Mouse (Mus musculus) spleen, adult 2 months (tissue): Measurements from ENCODE around the gene Gas1. TPM values are rescaled to one million over a fixed set of nuclear protein-coding genes. Genes with fewer than 3 reads are reported as not detected.

Experiments
- DNase-seq, 2 experiments: peaks; one replicate each; pipeline versions ENCODE4 v3.0.0 to v3.0.0-alpha.2; 2012 to 2021; ENCODE audit warnings: low spot score in 2 of 2, low read depth in 1 of 2
- H3K27ac ChIP-seq: fragments of 200-500 bp; 2 replicates; pipeline ENCODE4 v1.5.1; 2012; ENCODE audit warnings: low read length, inconsistent platforms; ENCODE audit not compliant: insufficient read depth
- H3K27me3 ChIP-seq: fragments of 200-500 bp; 2 replicates; pipeline ENCODE4 v1.6.1; 2012; ENCODE audit warnings: mild to moderate bottlenecking, moderate library complexity, low read length, inconsistent platforms; ENCODE audit not compliant: control insufficient read depth, insufficient read depth
- H3K36me3 ChIP-seq: fragments of 200-500 bp; 2 replicates; pipeline ENCODE4 v1.6.1; 2012; ENCODE audit warnings: mild to moderate bottlenecking, low read length, inconsistent platforms; ENCODE audit not compliant: control insufficient read depth, insufficient read depth
- H3K4me1 ChIP-seq: fragments of 200-500 bp; 2 replicates; pipeline ENCODE4 v1.6.1; 2011; ENCODE audit warnings: inconsistent platforms; ENCODE audit not compliant: control insufficient read depth, insufficient read depth, insufficient read length
- H3K4me3 ChIP-seq: fragments of 200-500 bp; 2 replicates; pipeline ENCODE4 v1.5.1; 2011; ENCODE audit warnings: mild to moderate bottlenecking, inconsistent platforms; ENCODE audit not compliant: insufficient read depth, insufficient read length; ENCODE audit errors: extremely low read depth
- CTCF ChIP-seq: fragments of 200-500 bp; IDR thresholded peaks from 2 replicates; pipeline ENCODE4 v1.5.1; 2011; ENCODE audit warnings: mild to moderate bottlenecking, inconsistent platforms; ENCODE audit not compliant: insufficient read depth, insufficient read length, insufficient replicate concordance; ENCODE audit errors: extremely low read depth
- POLR2A ChIP-seq: fragments of 200-500 bp; IDR thresholded peaks from 2 replicates; pipeline ENCODE4 v1.6.1; 2011; ENCODE audit warnings: low read depth, low read length, inconsistent platforms
- WGBS: fragments of 180-500 bp; shearing (Covaris S2); methylation state at CpG from one replicate; pipeline ENCODE4 v1.1.7; 2018; 5-methylcytosine and 5-hydroxymethylcytosine counted together
- polyA plus RNA-seq: library from polyadenylated mRNA; depleted of rRNA; stranded (reverse); fragments of >200 nt; gene quantifications from 2 replicates; pipeline ENCODE4 v1.2.3, GENCODE M21; 2012

Gas1 gene
- polyA plus RNA-seq, 1 experiment: 17.7 TPM

GRCm38 (mm10) chr13:60173591-60174524, 3.3 kb downstream of the Gas1 start:
- Histone ChIP-seq H3K36me3 (no peaks in the 10 kb centered on the region), H3K27ac (no peak overlapping the region), H3K4me1 (no peaks in the 10 kb centered on the region), H3K27me3 (peaks cover 12% of the 10 kb centered on the region), H3K4me3 (no peak overlapping the region)
- 64% methylated on average over 12 of the region's 12 CpGs for WGBS
- DNase-seq: no peak
- no peak for TF ChIP-seq POLR2A
- TF ChIP-seq CTCF: no peak

DNA sequence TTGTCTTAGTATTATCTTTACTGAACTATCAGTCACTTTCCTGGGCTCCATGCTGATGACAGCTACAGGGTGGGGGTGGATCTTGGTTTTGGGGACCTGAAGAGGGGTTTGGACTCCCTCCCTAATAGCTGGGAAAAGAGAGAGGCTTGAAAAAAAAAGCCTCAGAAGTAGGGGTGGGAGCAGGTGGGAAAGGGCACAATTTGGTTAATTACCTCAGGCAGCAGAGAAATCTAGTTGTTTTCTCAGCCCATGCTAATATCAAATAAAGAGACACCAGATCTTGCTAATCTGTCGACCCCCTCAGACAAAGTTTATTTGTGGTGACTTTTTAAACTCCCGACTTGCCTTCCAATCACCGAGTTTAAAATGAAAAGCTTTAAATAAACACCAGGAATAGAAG, 4.0 kb downstream of the Gas1 start:
- WGBS: 24% methylated on average over 3 of the region's 3 CpGs
- no peak overlapping the region for H3K27ac ChIP-seq
- DNase-seq: no peak
- H3K36me3 ChIP-seq: no peaks in the 10 kb centered on the region
- peaks cover 12% of the 10 kb centered on the region for H3K27me3 ChIP-seq
- TF ChIP-seq CTCF (no peak), POLR2A (no peak)
- no peaks in the 10 kb centered on the region for H3K4me1 ChIP-seq
- no peak overlapping the region for H3K4me3 ChIP-seq

DNA sequence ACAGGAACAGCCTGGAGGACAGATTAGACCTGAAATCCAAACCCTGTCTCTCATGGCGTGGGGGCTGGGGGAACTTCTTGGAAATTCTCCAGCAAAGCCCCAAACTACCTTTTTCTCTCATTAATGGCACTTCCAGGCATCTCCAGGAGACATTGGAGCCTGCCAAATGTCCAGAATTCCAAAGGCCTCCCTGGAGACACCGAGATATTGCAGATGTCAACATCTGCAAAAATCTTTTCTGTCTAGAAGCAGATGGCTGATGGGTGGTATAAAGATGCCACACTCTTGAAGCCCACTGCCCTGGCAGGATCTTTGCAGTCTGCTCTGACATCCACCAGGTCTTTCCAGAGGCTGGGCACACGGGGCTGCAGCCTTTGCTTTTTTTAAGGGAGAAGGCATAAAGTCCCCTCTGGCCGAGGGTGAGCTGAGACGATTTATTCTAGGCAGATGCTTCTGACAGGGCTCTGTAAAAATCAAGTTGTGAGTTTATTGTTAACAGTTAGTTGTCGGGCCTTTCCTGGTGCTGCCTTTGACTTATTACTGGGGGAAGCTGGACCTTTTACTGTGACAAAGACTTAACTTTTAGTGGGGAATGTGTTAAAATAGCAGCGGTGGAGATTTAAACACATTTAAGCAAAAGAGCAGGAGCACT, 4.7 kb downstream of the Gas1 start:
- Histone ChIP-seq H3K36me3 (no peaks in the 10 kb centered on the region), H3K4me3 (no peak overlapping the region), H3K27ac (no peak overlapping the region), H3K4me1 (no peaks in the 10 kb centered on the region), H3K27me3 (peaks cover 10% of the 10 kb centered on the region)
- DNase-seq: no peak
- 44% methylated on average over 7 of the region's 7 CpGs for WGBS
- TF ChIP-seq CTCF: no peak
- TF ChIP-seq POLR2A: no peak

DNA sequence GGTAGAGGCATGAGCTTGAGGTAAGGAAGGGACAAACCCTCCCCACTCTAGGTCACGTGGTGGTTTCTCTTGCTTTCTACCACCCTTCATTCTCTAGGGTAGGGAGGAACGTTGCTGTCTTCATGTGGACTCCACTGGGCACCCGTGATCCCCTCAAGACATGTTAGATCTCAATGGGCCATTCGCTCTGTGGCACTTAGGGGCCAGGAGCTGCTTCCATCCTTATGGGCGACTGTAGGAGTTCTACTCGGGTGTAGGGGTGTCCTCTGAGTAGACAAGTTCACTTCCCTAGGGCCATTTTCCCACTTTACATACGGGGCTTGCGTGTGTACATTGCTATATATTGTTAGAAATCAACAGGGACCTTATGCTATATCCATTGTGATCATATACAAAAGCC, 5.4 kb downstream of the Gas1 start:
- WGBS: 83% methylated on average over 8 of the region's 8 CpGs
- peaks cover 6% of the 10 kb centered on the region for H3K27me3 ChIP-seq

GRCm38 (mm10) chr13:60170898-60171715, 6.1 kb downstream of the Gas1 start:
- Histone ChIP-seq H3K27ac (no peak overlapping the region), H3K36me3 (no peaks in the 10 kb centered on the region), H3K27me3 (0 out of 2 replicates have a peak, but pooled peaks cover 3% of the 10 kb centered on the region), H3K4me3 (no peak overlapping the region), H3K4me1 (no peaks in the 10 kb centered on the region)
- no peak for TF ChIP-seq CTCF
- TF ChIP-seq POLR2A: no peak
- DNase-seq: no peak
- 82% methylated on average over 21 of the region's 21 CpGs for WGBS

More for the DNA sequence above, 5.4 kb downstream of the Gas1 start:
- H3K27ac ChIP-seq: no peak overlapping the region
- H3K4me1 ChIP-seq: no peaks in the 10 kb centered on the region
- TF ChIP-seq POLR2A (no peak), CTCF (no peak)
- DNase-seq: no peak
- no peak overlapping the region for H3K4me3 ChIP-seq
- no peaks in the 10 kb centered on the region for H3K36me3 ChIP-seq

DNA sequence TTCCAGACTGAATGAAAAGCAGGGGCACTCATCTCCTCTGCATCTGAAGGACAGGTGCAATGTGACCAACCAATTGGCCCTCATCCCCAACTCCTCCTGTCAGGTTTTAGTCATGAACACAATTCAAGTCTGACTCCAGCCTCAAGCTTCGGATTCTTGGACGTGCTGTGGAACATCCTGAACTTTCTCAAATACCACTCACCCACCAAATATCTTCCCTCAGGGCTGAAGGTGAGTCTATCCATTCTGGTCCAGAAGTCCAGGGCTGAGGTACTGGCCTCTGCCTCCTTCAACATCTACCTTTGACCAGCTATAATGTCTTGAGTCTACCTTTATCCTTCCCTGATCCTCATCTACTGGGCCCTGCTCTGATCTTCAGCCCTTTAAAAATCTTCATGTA, 8.1 kb downstream of the Gas1 start:
- Histone ChIP-seq H3K4me3 (no peak overlapping the region), H3K27ac (no peak overlapping the region), H3K36me3 (no peaks in the 10 kb centered on the region), H3K27me3 (no peaks in the 10 kb centered on the region), H3K4me1 (no peaks in the 10 kb centered on the region)
- 92% methylated on average over 2 of the region's 2 CpGs for WGBS
- DNase-seq: no peak
- no peak for TF ChIP-seq CTCF
- no peak for TF ChIP-seq POLR2A
